Mouse (Mus musculus) small intestine, adult 2 months (tissue): ENCODE measurements around the gene Ndufv3.

Experiments used
- CTCF ChIP-seq: fragments of 200-500 bp; IDR thresholded peaks from 2 replicates; pipeline ENCODE4 v1.5.1; 2012; ENCODE audit warnings: low read depth, mild to moderate bottlenecking, control low read depth, inconsistent platforms, low read length, moderate library complexity, mixed read lengths; ENCODE audit not compliant: insufficient replicate concordance, insufficient read length; ENCODE audit errors: extremely low read depth
- POLR2A ChIP-seq: fragments of 200-500 bp; IDR thresholded peaks from 2 replicates; pipeline ENCODE4 v1.6.1; 2012; ENCODE audit warnings: low read depth, mild to moderate bottlenecking, control low read depth, inconsistent platforms, low read length, moderate library complexity

DNA sequence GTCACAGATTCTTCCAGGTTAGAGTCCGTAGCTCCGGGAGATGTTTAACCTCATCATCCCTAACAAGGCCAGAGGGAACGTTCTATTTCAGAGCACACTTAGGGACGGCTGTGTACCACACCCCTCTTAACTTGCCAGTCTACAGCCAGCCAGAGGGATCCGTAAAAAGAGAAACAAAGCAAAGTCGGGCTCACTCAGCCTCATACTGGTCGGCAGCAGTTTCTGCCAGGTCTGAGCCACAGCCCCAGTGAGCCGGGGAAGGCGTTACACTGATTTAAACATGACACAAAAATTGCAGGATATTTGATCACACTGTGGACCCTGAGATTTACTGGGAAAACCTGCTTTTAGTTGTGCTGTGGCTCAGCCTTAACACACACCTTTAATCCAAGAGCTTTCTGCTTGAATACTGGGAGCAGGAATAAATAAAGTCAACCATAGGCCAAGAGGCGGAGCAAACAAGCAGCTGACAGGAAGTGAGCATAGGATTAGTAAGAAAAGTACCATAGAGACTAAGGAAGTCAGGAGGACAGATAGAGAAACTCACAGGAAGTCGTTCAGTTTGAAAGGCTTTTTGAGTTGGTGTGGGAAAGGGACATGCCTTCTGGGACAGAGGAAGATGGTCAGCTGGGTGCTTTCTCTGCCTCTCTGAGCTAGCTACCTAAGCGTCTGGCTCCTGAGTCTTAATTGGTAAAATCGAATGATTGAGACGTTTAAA lies 11.7 kb downstream of the Ndufv3 start:
- TF ChIP-seq CTCF: no peak
- no peak for TF ChIP-seq POLR2A
